In genomic region chr1:168044765-168045164, GRCm38 (mm10) we compare ENCODE assay signal across 16 mouse cellular contexts.
A peak's percentile ranks its signal among the peaks of the same experiment; 100 is the strongest.
DNase-seq lines count a peak whose midpoint lies in the region; ATAC-seq lines count a peak whose summit lies in the region.
"Had no signal": no experiment of that assay in that cellular context is flagged by ENCODE, and none has a peak within 500 bp of the region (broad histone marks: within the 10 kb centered on the region; RNA-seq: fewer than 3 reads in every experiment).

No protein-coding gene starts in this region.

- no peak for ATAC-seq in hindbrain, embryonic 11.5 days (ENCODE audit: low FRiP score)
- ATAC-seq: Patski had no signal

- no peak overlapping the region for H3K9ac ChIP-seq in hindbrain, embryonic 11.5 days (ENCODE audit: low read depth, low read length)
- H3K9ac ChIP-seq: heart, embryonic 13.5 days; liver, embryonic 14.5 days had no signal

- no peaks in the 10 kb centered on the region for H3K9me3 ChIP-seq in hindbrain, embryonic 11.5 days (ENCODE audit: control insufficient read depth, low read length)
- H3K9me3 ChIP-seq in hindbrain, embryonic 10.5 days, result no peaks in the 10 kb centered on the region
- H3K9me3 ChIP-seq: heart, embryonic 13.5 days had no signal

- 45% methylated on average over 10 of the region's 10 CpGs for WGBS in hindbrain, embryonic 11.5 days
- WGBS in hindbrain, embryonic 10.5 days, result 68% methylated on average over 10 of the region's 10 CpGs

- H3K4me1 ChIP-seq in hindbrain, embryonic 11.5 days (replicated peaks; ENCODE audit: control insufficient read depth, insufficient read depth, low read length), result no peaks in the 10 kb centered on the region; the same call in 1 of the 2 replicates
- H3K4me1 ChIP-seq in hindbrain, embryonic 10.5 days (replicated peaks), result peaks cover 23% of the 10 kb centered on the region
- H3K4me1 ChIP-seq: heart, embryonic 13.5 days had no signal

- H3K4me2 ChIP-seq in hindbrain, embryonic 11.5 days (replicated peaks; ENCODE audit: low read depth, low read length), result no peak overlapping the region
- H3K4me2 ChIP-seq: heart, embryonic 13.5 days had no signal

- peak; percentile 38 for DNase-seq in hindbrain, embryonic 11.5 days (ENCODE audit: low spot score)
- DNase-seq in hindbrain, embryonic 10.5 days (ENCODE audit: low spot score), result no peak
- peak; percentile 18 for DNase-seq in right cerebral cortex, postnatal 25 days
- no peak for DNase-seq in right cerebral cortex, postnatal 14 days
- DNase-seq in mesoderm, embryonic 11.5 days (ENCODE audit: low read depth, low spot score), result peak; percentile 17
- no peak for DNase-seq in kidney, postnatal 36 days
- DNase-seq in kidney, adult 8-10 months, result no peak
- DNase-seq in adrenal gland, postnatal 14 days, result no peak
- DNase-seq: adrenal gland, postnatal 10 days; cerebellum, adult 2 months; kidney, postnatal 14 days; lung, postnatal 4 days had no signal

- H3K27ac ChIP-seq in hindbrain, embryonic 11.5 days (ENCODE audit: low read depth, low read length), result no peak overlapping the region
- no peak overlapping the region for H3K27ac ChIP-seq in hindbrain, embryonic 10.5 days
- H3K27ac ChIP-seq: heart, embryonic 13.5 days; liver, embryonic 14.5 days had no signal

- H3K36me3 ChIP-seq in hindbrain, embryonic 11.5 days (ENCODE audit: control insufficient read depth, insufficient read depth, low read length), result no peaks in the 10 kb centered on the region
- H3K36me3 ChIP-seq in hindbrain, embryonic 10.5 days, result no peaks in the 10 kb centered on the region
- H3K36me3 ChIP-seq: heart, embryonic 13.5 days had no signal

- no peaks in the 10 kb centered on the region for H3K27me3 ChIP-seq in hindbrain, embryonic 11.5 days (ENCODE audit: control insufficient read depth, insufficient read depth, low read length)
- H3K27me3 ChIP-seq in hindbrain, embryonic 10.5 days (ENCODE audit: insufficient read depth, poor library complexity, severe bottlenecking), result no peaks in the 10 kb centered on the region
- H3K27me3 ChIP-seq: CH12.LX; heart, embryonic 13.5 days had no signal

- H3K4me3 ChIP-seq in hindbrain, embryonic 11.5 days (ENCODE audit: low read depth, low read length), result no peak overlapping the region
- H3K4me3 ChIP-seq in hindbrain, embryonic 10.5 days, result no peak overlapping the region
- H3K4me3 ChIP-seq: heart, embryonic 13.5 days had no signal

Comparison
In these comparisons a context has a peak if more than half of its experiments do, and no peak if none do; other contexts are left out.
1. DNase-seq: peak in hindbrain, embryonic 11.5 days (single experiment), right cerebral cortex, postnatal 25 days (single experiment) and mesoderm, embryonic 11.5 days (single experiment); none in hindbrain, embryonic 10.5 days (single experiment), right cerebral cortex, postnatal 14 days (single experiment), kidney, postnatal 36 days (0 of 2), kidney, adult 8-10 months (0 of 2) and adrenal gland, postnatal 14 days (single experiment).